Mouse (Mus musculus) layer of hippocampus, postnatal 10 days (tissue): ENCODE measurements at regions not wholly inside any gene's neighbourhood (a gene's known extent, or its start where the extent isn't known, plus 50 kb on each side); places are given as distances from the start of the nearest gene placed in this dataset.
A peak's percentile ranks its signal among the peaks of the same experiment; 100 is the strongest.

ENCODE experiments used
- DNase-seq, 2 experiments: peaks; one replicate each; pipeline ENCODE4 v3.0.0; 2021; ENCODE audit warnings: low spot score in 2 of 2

DNA sequence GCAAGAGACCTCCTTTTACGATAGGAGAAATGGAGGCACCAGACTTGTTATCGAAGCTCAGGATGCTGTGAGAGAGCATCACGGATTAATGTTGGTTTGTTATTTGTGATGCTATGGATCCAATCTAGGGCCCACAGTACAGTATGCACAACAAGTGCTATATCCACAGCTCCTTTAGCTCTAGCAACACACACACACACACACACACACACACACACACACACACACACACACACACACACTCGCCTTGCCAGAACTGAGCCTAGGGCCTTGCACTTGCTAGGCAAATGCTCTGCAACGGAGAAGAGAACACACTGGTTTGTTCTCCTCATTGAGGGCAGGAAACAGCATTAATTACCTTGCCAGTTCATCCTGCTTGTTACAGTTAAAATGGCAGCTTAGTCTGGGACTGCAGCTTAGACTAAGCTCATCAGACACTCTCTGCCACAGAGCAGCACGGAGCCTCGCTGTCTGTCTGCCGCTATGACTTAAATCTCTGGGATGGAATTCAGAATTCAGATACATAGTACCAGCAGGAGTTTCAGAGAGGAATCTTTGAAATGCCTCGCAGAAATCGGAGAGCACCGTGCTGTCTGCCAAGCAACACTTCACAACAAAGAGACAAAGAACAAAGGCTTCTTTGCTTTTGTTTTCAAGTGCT, 285.0 kb downstream of the Rngtt start:
- DNase-seq = no peak

DNA sequence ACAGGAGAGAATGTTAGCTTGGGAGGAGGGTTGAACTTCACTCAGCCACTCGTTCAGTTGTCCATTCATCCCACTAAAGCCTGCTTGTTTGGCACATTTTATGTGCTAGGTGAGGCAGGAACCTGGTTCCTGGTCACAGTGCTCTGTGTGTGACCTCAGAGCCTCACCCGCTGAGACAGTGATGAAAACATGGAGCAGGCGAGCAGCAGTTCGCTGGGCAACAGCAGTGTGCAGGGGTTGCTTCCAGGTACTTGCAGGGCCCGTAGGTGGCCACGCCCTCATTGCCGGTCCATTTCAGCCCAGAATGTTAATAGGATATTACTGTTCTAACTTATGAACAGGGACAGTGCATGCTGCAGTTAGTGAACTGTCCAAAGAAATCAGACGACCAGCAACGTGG, 285.7 kb downstream of the Rngtt start:
- DNase-seq = no peak

GRCm38 (mm10) chr4:33599966-33600365, 289.9 kb downstream of the Rngtt start:
- DNase-seq = no peak

DNA sequence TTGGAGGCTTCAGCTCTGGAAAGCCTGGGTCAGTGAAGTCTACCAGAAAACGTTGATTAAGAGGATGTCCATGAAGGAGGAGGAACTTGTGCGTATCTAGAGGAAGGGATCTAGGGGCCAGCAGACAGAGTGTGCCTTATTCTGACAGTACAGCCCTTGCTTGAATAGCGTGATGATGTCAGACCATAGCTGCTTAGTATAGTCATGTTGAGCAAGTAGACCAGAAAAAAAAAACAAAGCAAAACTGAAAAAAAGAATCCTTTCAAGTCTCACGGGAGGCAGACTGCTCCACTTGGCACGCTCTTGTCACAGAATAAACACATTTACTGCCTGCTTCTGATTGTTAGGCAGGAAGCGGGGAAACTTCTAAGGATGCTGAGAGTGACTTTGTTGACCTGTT, 290.7 kb downstream of the Rngtt start:
- no peak for DNase-seq

GRCm38 (mm10) chr4:33604636-33605035, 294.5 kb downstream of the Rngtt start:
- no peak for DNase-seq

- peak; percentile 16 to 45 for DNase-seq
These were observed 284.4 kb upstream of the Cnr1 start for GRCm38 (mm10) chr4:33639821-33640575.

DNA sequence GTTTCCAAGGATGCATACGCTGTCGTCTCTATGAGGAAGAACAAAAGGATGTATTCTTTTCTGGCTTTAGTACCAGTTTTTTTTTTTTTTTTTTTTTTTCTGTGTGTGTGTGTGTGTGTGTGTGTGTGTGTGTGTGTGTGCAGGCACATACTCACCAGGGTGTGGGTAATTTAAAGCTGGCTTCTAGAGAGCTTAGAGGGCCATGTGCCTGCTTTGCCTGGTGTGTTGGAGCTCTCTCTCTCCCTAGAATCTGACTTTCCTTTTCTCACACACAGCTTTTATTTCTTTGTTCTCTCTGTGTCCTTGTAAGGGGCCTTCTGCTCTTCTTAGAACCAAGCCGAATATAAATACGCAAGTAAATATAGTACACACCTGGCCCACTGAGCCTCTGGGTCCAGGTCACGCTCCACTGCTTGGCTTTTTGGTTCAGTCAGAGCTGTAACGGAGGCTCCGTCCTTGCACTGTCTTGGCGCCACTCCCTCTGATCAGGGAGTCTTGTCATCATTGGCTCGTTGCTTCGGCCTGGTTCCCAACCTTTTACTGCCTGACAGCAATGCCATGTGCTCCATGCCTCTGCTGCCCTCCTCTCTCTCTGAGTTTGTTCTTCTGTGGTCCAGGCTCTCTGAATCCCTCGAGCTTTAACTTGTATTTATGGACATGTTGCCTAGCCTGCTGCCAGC, 283.7 kb upstream of the Cnr1 start:
- peak; percentile 13 to 27 for DNase-seq

DNA sequence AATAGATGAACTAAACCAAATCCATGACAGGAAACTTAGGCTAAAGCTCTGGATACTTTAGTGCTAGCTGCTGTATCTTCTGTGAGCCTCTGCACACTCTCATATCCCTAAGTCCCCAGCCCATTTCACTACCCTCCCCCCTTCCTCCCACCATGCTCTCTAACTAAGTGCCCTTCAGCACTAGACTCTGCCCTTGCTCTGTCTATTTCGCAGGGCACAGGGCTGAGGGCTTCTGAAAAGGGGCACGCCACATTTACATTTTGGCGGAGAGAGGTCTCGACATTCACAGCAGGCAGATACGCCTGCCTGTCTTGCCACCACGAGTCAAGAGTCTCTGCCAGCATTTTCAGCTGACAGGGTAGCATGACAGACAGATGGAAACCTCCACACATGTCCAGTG, 282.5 kb upstream of the Cnr1 start:
- no peak for DNase-seq

DNA sequence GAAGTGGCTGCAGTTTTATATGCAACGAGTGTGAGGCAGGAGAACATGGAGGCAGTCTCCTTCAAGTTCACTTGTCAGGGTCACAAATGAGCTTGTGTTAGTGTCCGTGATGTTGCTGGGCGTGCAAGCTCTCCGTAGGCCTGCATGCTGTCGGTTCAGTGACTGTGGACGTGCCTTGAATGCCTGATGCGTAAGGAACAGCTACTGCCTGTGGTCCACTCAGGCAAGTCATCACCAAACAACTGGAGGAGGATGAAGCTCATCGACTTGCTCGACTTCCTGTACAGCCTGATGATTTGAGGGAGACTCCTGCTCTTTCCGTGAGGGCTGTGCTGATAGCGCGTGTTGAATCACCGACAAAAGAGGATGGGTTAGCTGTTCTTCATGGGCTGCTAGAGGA, 281.9 kb upstream of the Cnr1 start:
- DNase-seq = no peak

- no peak for DNase-seq
These were observed 279.2 kb upstream of the Cnr1 start for GRCm38 (mm10) chr4:33645217-33645616.

- DNase-seq = no peak
These were observed 273.1 kb upstream of the Cnr1 start for GRCm38 (mm10) chr4:33651292-33651691.

GRCm38 (mm10) chr4:33659766-33660165, 264.6 kb upstream of the Cnr1 start:
- DNase-seq = no peak

DNA sequence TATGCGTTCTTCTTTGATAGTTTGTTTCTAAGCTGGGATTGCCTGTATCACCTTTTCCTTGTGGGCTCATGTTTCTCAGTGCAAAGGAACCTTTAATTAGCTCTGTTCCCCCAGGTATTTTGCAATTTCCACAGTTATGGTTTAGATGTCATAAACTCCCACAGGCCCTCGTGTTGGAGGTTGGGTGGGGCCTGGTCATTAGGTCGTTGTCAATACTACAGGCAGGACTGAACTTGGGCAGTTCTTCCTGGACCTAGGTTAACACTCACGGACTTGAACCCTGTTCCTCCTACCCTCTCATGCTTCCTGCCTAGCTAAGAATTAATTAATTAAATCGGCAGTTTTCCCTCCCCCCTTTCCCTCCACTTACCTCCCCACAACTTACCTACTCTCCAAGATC, 263.8 kb upstream of the Cnr1 start:
- no peak for DNase-seq

GRCm38 (mm10) chr4:33661862-33662261, 262.5 kb upstream of the Cnr1 start:
- DNase-seq = no peak

- DNase-seq = peak; percentile 26 to 27
These were observed 261.4 kb upstream of the Cnr1 start for GRCm38 (mm10) chr4:33662965-33663364.

DNA sequence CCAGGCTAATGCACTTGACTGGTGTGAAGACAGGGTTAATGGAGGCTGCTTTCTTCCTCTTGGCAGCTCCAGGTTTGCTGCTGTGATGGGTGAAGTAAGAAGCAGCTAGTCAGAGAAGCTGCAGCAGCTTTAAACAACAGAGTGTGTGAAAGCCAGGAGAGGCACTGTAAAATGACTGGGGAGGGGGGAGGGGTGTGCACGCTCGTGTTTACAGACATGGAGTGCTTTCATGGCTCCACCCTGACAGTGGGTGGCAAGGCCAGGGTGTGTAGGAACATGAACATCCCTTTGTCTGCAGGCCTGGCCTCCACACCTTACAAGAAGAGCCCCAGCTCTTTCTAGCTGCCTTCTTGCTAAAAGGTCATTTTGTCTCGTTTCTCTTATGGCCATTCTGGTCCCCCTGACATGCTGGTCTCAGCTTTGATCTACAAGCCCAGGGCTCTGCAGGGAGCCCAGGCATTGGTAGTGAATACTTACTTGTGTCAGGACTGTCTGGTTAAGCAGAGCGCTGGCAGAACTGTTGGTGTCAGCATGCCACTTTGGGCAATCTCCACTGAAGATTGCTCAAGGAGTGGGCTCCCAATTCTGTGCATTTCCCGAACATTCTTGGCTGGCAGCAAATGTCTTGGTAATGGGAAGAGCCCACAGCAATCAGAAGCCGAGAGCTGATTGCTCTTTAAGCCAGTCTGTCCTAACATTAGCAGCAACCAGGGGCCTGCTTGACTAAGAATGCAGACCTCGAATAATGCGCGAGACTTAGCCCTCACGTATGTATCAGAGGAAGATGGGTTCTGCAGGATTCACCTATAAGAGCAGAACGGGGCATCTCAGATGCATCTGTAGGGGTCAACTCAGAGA, 260.5 kb upstream of the Cnr1 start:
- peak; percentile 18 to 36 for DNase-seq

DNA sequence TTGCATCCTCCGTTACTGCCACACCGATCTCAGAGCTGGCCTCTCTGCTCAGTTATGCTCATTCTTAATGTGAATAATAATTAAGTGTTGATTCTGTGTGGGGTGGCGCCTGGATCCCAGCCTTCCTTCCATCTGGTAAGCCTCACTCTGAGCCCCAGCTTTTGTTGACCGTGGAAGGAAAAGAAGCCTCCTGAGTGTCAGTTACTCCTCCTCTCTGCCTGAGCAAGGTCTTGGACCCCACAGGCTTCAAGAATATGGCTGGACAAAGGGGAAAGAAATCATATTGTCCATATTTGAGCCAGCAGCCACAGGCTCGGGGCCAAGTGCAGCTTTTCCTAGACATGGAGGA, 259.9 kb upstream of the Cnr1 start:
- peak in 1 of 2 experiments; percentile 35 for DNase-seq

- no peak for DNase-seq
These were observed 259.0 kb upstream of the Cnr1 start for GRCm38 (mm10) chr4:33665250-33665873.

DNA sequence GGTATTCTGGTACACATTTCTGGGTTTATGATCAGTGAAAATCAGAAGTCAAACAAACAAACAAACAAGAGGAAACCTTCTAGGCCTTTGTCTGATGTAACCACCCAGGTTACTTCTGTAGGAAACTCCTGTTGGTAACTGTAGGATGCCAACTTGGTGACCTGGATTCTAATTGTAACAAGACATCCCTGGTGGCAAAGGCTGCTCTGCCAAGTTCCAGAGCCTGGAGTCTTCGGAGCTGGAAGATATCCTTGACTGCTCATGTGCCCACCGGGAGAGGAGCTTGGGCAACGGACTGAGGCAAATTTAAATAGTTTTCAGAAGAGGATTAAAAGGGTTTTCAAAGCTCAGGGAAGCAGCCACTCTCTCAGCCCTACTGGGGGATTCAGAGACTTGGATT, 256.0 kb upstream of the Cnr1 start:
- DNase-seq = no peak

GRCm38 (mm10) chr4:33675044-33675443, 249.3 kb upstream of the Cnr1 start:
- DNase-seq = no peak

- DNase-seq = no peak
These were observed 245.0 kb upstream of the Cnr1 start for GRCm38 (mm10) chr4:33679351-33679750.
